Mouse (Mus musculus) liver, postnatal 0 days (tissue): ENCODE data around the gene Ppp6r3.

Experiments used
- CTCF ChIP-seq: sonication (generic); IDR thresholded peaks from 2 replicates; pipeline ENCODE4 v1.5.1; 2016; ENCODE audit warnings: antibody characterized with exemption, low read depth
- EP300 ChIP-seq: IDR thresholded peaks from 2 replicates; pipeline ENCODE4 v1.6.1; 2016; ENCODE audit warnings: antibody characterized with exemption, low read depth, mild to moderate bottlenecking

DNA sequence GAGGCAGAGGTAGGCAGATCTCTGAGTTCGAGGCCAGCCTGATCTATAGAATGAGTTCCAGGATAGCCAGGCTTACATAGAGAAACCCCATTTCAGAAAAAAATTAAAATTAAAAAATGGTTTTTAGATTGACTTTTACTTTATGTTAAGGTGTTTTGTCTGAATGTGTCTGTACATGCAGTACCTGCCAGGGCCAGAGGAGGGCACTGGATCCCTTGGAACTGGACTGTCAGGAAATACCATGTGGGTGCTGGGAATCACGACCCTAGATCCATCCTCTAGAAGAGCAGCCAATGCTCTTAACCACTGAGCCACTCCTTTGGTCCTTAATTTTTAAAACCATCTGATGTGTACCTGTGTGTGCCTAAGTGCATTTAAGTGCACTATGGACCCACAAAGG, 43.8 kb upstream of the Ppp6r3 start:
- peak; percentile 59 for TF ChIP-seq CTCF
- no peak for TF ChIP-seq EP300
